Mouse (Mus musculus) cerebellum, adult 2 months (tissue): ENCODE results near the gene Trim65.

Experiments
- CTCF ChIP-seq: fragments of 200-500 bp; IDR thresholded peaks from 2 replicates; pipeline ENCODE4 v1.5.1; 2011; ENCODE audit warnings: low read depth, mild to moderate bottlenecking, control low read depth, low read length, moderate library complexity, borderline replicate concordance; ENCODE audit not compliant: insufficient read depth
- POLR2A ChIP-seq: fragments of 200-500 bp; IDR thresholded peaks from 2 replicates; pipeline ENCODE4 v1.6.1; 2011; ENCODE audit warnings: low read length, control low read depth, borderline replicate concordance; ENCODE audit not compliant: insufficient read depth

DNA sequence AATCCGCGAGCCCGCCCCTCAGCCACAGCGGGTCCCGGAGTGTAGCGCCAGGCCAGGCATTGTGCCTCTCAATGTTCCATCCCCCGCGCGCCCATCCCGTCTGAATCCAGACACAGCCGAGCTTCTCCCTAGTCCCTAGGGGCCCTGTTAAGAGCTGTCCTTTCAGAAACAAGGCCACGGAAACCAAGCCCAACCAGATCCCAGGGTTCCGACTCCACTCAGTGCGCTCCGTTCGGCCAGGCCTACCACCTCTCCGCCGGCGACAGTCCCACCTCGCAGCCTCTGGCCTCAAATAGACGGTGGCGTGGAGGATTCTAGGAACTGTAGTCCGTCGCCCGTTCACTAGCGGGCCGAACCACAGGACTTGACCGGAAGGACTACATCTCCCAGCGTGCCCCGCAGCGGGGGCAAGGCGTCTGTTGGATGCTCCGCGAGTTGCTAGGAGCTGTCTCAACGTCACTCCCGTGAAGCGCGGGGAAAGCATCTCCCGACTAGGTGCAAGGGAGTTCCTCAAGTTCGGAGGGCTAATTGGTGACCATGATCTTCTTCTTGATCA is 37.0 kb upstream of the Trim65 start, which contains the start of gene Fbf1:
- no peak for TF ChIP-seq CTCF
- TF ChIP-seq POLR2A: peak; percentile 89
